Mouse (Mus musculus) liver, embryonic 11.5 days (tissue): Measurements from ENCODE around the gene Trim40. TPM values are rescaled to one million over a fixed set of nuclear protein-coding genes. Genes with fewer than 3 reads are reported as not detected.

Experiments used
- ATAC-seq: fragments of 200-750 bp; cut with Nextera tagmentation; replicated peaks from 2 replicates; pipeline ENCODE4 v1.8.0; 2017; ENCODE audit warnings: moderate number of reproducible peaks, mild to moderate bottlenecking, moderate TSS enrichment, moderate library complexity; ENCODE audit not compliant: low FRiP score
- DNase-seq: peaks from one replicate; pipeline ENCODE4 v3.0.0-alpha.2; 2017; ENCODE audit warnings: low spot score
- H3K27ac ChIP-seq: fragments of 300-500 bp; sonication (generic); 2 replicates; pipeline ENCODE4 v1.5.1; 2014; ENCODE audit warnings: mild to moderate bottlenecking, low read depth, low read length, control low read depth
- H3K27me3 ChIP-seq: fragments of 300-500 bp; sonication (generic); replicated peaks from 2 replicates; pipeline ENCODE4 v1.6.1; 2014; ENCODE audit warnings: low read length, mixed read lengths; ENCODE audit not compliant: control insufficient read depth, insufficient read depth
- H3K36me3 ChIP-seq: fragments of 300-500 bp; sonication (generic); 2 replicates; pipeline ENCODE4 v1.6.1; 2014; ENCODE audit warnings: mild to moderate bottlenecking, low read length, moderate library complexity, mixed read lengths; ENCODE audit not compliant: control insufficient read depth, insufficient read depth
- H3K4me1 ChIP-seq: fragments of 300-500 bp; sonication (generic); replicated peaks from 2 replicates; pipeline ENCODE4 v1.6.1; 2014; ENCODE audit warnings: low read length, mixed read lengths; ENCODE audit not compliant: control insufficient read depth, insufficient read depth
- H3K4me2 ChIP-seq: fragments of 300-500 bp; sonication (generic); 2 replicates; pipeline ENCODE4 v1.6.1; 2014; ENCODE audit warnings: mild to moderate bottlenecking, control low read depth, moderate library complexity
- H3K4me3 ChIP-seq: fragments of 300-500 bp; sonication (generic); 2 replicates; pipeline ENCODE4 v1.5.1; 2014; ENCODE audit warnings: low read depth, low read length, control low read depth
- H3K9ac ChIP-seq: fragments of 300-500 bp; sonication (generic); 2 replicates; pipeline ENCODE4 v1.6.1; 2014; ENCODE audit warnings: low read depth, low read length, control low read depth
- H3K9me3 ChIP-seq: fragments of 300-500 bp; sonication (generic); 2 replicates; pipeline ENCODE4 v1.6.1; 2016; ENCODE audit warnings: low read length, inconsistent platforms, mixed read lengths; ENCODE audit not compliant: control insufficient read depth
- WGBS: fragments of 180-500 bp; shearing (Covaris S2); extraction: QIAGEN DNeasy Blood & Tissue Kit; methylation state at CpG from one replicate; pipeline ENCODE4 v1.1.7; 2014; 5-methylcytosine and 5-hydroxymethylcytosine counted together
- polyA plus RNA-seq: library from polyadenylated mRNA; unstranded; fragments of >200 nt; fragmentation: Nextera tagmentation; extraction: Ambion mirVana; gene quantifications from 2 replicates; pipeline ENCODE4 v1.2.1, GENCODE M21; 2014

Gene Trim40
- polyA plus RNA-seq, 1 experiment from 2014 or later, result not detected

- H3K36me3 ChIP-seq, result no peaks in the 10 kb centered on the region
- no peak overlapping the region for H3K9ac ChIP-seq
- no peak overlapping the region for H3K27ac ChIP-seq
- no peaks in the 10 kb centered on the region for H3K27me3 ChIP-seq
- DNase-seq (no peak), ATAC-seq (peak; percentile 78)
- H3K9me3 ChIP-seq, result no peaks in the 10 kb centered on the region
- peak overlapping the region; percentile 46 for H3K4me2 ChIP-seq
- no peak overlapping the region for H3K4me3 ChIP-seq
- peaks cover 29% of the 10 kb centered on the region for H3K4me1 ChIP-seq
Observed at GRCm38 (mm10) chr17:36844286-36844719, 45.6 kb downstream of the Trim40 start.

GRCm38 (mm10) chr17:36843696-36844095 lies 46.2 kb downstream of the Trim40 start:
- Histone ChIP-seq H3K27me3 (no peaks in the 10 kb centered on the region), H3K36me3 (no peaks in the 10 kb centered on the region), H3K9ac (no peak overlapping the region), H3K4me2 (peak overlapping the region; percentile 46), H3K4me3 (no peak overlapping the region), H3K4me1 (peaks cover 29% of the 10 kb centered on the region), H3K27ac (no peak overlapping the region), H3K9me3 (no peaks in the 10 kb centered on the region)
- 57% methylated on average over 7 of the region's 7 CpGs for WGBS
- ATAC-seq, result no peak
- no peak for DNase-seq

GRCm38 (mm10) chr17:36840961-36841445 lies 48.9 kb downstream of the Trim40 start:
- no peak overlapping the region for H3K9ac ChIP-seq
- no peak overlapping the region for H3K4me2 ChIP-seq
- no peaks in the 10 kb centered on the region for H3K9me3 ChIP-seq
- DNase-seq (no peak), ATAC-seq (no peak)
- no peak overlapping the region for H3K4me3 ChIP-seq
- H3K27ac ChIP-seq, result no peak overlapping the region
- no peaks in the 10 kb centered on the region for H3K36me3 ChIP-seq
- no peaks in the 10 kb centered on the region for H3K27me3 ChIP-seq
- peaks cover 26% of the 10 kb centered on the region for H3K4me1 ChIP-seq

- H3K27me3 ChIP-seq, result no peaks in the 10 kb centered on the region
- no peak overlapping the region for H3K9ac ChIP-seq
- no peaks in the 10 kb centered on the region for H3K9me3 ChIP-seq
- no peak for ATAC-seq
- H3K27ac ChIP-seq, result no peak overlapping the region
- H3K36me3 ChIP-seq, result no peaks in the 10 kb centered on the region
- H3K4me1 ChIP-seq, result peaks cover 18% of the 10 kb centered on the region
- no peak for DNase-seq
- 77% methylated on average over 3 of the region's 3 CpGs for WGBS
- H3K4me3 ChIP-seq, result no peak overlapping the region
- no peak overlapping the region for H3K4me2 ChIP-seq
Observed at GRCm38 (mm10) chr17:36839931-36840330, 50.0 kb downstream of the Trim40 start.

GRCm38 (mm10) chr17:36839001-36839400 lies 50.9 kb downstream of the Trim40 start:
- no peak for DNase-seq
- 50% methylated on average over 5 of the region's 5 CpGs for WGBS

GRCm38 (mm10) chr17:36836874-36837647 lies 52.9 kb downstream of the Trim40 start, which contains the start of gene Trim26:
Trim26 (plus strand) TSS chr17:36837134.
- Histone ChIP-seq H3K9me3 (no peaks in the 10 kb centered on the region), H3K4me1 (no peaks in the 10 kb centered on the region; the same call in 1 of the 2 replicates), H3K36me3 (no peaks in the 10 kb centered on the region), H3K9ac (peak within 1 kb of the TSS; percentile 59), H3K27me3 (no peaks in the 10 kb centered on the region), H3K4me3 (peak within 1 kb of the TSS; percentile 66), H3K27ac (peak within 1 kb of the TSS; percentile 75), H3K4me2 (peak within 1 kb of the TSS; percentile 87)
- peak; percentile 92 for DNase-seq
- peak; percentile 96 for ATAC-seq
- WGBS, result under 1% methylated on average over 58 of the region's 58 CpGs

More at GRCm38 (mm10) chr17:36839001-36839400, 50.9 kb downstream of the Trim40 start:
- Histone ChIP-seq H3K4me2 (no peak overlapping the region), H3K9ac (no peak overlapping the region), H3K4me3 (no peak overlapping the region), H3K27ac (no peak overlapping the region), H3K9me3 (no peaks in the 10 kb centered on the region), H3K4me1 (peaks cover 9% of the 10 kb centered on the region), H3K36me3 (no peaks in the 10 kb centered on the region), H3K27me3 (no peaks in the 10 kb centered on the region)
- no peak for ATAC-seq

- peak; percentile 6; the same call in 1 of the 2 replicates for ATAC-seq
- peak overlapping the region; percentile 49; the same call in 1 of the 2 replicates for H3K9ac ChIP-seq
- H3K4me3 ChIP-seq, result peak overlapping the region; percentile 66
- 14% methylated on average over 3 of the region's 3 CpGs for WGBS
- peak; percentile 38 for DNase-seq
- H3K27me3 ChIP-seq, result no peaks in the 10 kb centered on the region
- H3K4me2 ChIP-seq, result peak overlapping the region; percentile 87
- no peaks in the 10 kb centered on the region for H3K36me3 ChIP-seq
- no peaks in the 10 kb centered on the region; the same call in 1 of the 2 replicates for H3K4me1 ChIP-seq
- H3K27ac ChIP-seq, result peak overlapping the region; percentile 75
- H3K9me3 ChIP-seq, result no peaks in the 10 kb centered on the region
Observed at GRCm38 (mm10) chr17:36836427-36836812, 53.5 kb downstream of the Trim40 start.

GRCm38 (mm10) chr17:36835591-36836426 lies 54.1 kb downstream of the Trim40 start:
- Histone ChIP-seq H3K4me3 (peak overlapping the region; percentile 66), H3K9ac (0 out of 2 replicates have a peak overlapping the region, but pooled peaks have one; percentile 2), H3K4me2 (peak overlapping the region; percentile 87), H3K27ac (peak overlapping the region; percentile 75), H3K4me1 (no peaks in the 10 kb centered on the region; the same call in 1 of the 2 replicates), H3K9me3 (no peaks in the 10 kb centered on the region), H3K36me3 (no peaks in the 10 kb centered on the region), H3K27me3 (no peaks in the 10 kb centered on the region)
- peak; percentile 50 for DNase-seq
- WGBS, result 25% methylated on average over 12 of the region's 12 CpGs
- peak; percentile 32; the same call in 1 of the 2 replicates for ATAC-seq
